ENCODE assay signal across 19 mouse cellular contexts in genomic region chr2:129420897-129421561, GRCm38 (mm10). TPM values are rescaled to one million over a fixed set of nuclear protein-coding genes. Genes with fewer than 3 reads are reported as not detected.
DNase-seq lines count a peak whose midpoint lies in the region; ATAC-seq lines count a peak whose summit lies in the region.
"Had no signal": no experiment of that assay in that cellular context is flagged by ENCODE, and none has a peak within 500 bp of the region (broad histone marks: within the 10 kb centered on the region; RNA-seq: fewer than 3 reads in every experiment).

No protein-coding gene starts in this region.

- H3K4me1 ChIP-seq in heart, embryonic 12.5 days (replicated peaks): no peaks in the 10 kb centered on the region; the same call in 1 of the 2 replicates
- no peaks in the 10 kb centered on the region for H3K4me1 ChIP-seq in heart, embryonic 14.5 days (ENCODE audit: control insufficient read depth in 2 of 2, insufficient read depth in 2 of 2, low read length in 2 of 2)
- H3K4me1 ChIP-seq: embryonic facial prominence, embryonic 13.5 days; forebrain, embryonic 12.5 days; intestine, embryonic 15.5 days; midbrain, embryonic 15.5 days had no signal

- no peak overlapping the region for H3K27ac ChIP-seq in heart, embryonic 12.5 days (ENCODE audit: poor library complexity, severe bottlenecking)
- no peak overlapping the region for H3K27ac ChIP-seq in heart, embryonic 14.5 days (replicated peaks in 1 of 2; ENCODE audit: control insufficient read depth in 1 of 2, insufficient read depth in 1 of 2, low read depth in 2 of 2, low read length in 2 of 2)
- H3K27ac ChIP-seq: embryonic facial prominence, embryonic 13.5 days; forebrain, embryonic 12.5 days; intestine, embryonic 15.5 days; limb, embryonic 13.5 days; midbrain, embryonic 15.5 days had no signal

- no peak overlapping the region for H3K9ac ChIP-seq in heart, embryonic 12.5 days
- H3K9ac ChIP-seq in heart, embryonic 14.5 days (ENCODE audit: low read length): no peak overlapping the region
- H3K9ac ChIP-seq: embryonic facial prominence, embryonic 13.5 days; forebrain, embryonic 12.5 days; intestine, embryonic 15.5 days; limb, embryonic 13.5 days; midbrain, embryonic 15.5 days had no signal

- 55% methylated on average over 10 of the region's 10 CpGs for WGBS in heart, embryonic 12.5 days
- 63% methylated on average over 10 of the region's 10 CpGs for WGBS in heart, embryonic 14.5 days

- H3K27me3 ChIP-seq in heart, embryonic 12.5 days (replicated peaks): peaks cover 6% of the 10 kb centered on the region
- H3K27me3 ChIP-seq in heart, embryonic 14.5 days (ENCODE audit: control insufficient read depth, insufficient read depth, low read length): no peaks in the 10 kb centered on the region
- H3K27me3 ChIP-seq: embryonic facial prominence, embryonic 13.5 days; forebrain, embryonic 12.5 days; intestine, embryonic 15.5 days; limb, embryonic 13.5 days; midbrain, embryonic 15.5 days had no signal

- H3K9me3 ChIP-seq in heart, embryonic 12.5 days (replicated peaks): peaks cover 10% of the 10 kb centered on the region
- 0 out of 2 replicates have a peak, but pooled peaks cover 10% of the 10 kb centered on the region for H3K9me3 ChIP-seq in heart, embryonic 14.5 days (ENCODE audit: control insufficient read depth, low read length)
- H3K9me3 ChIP-seq: embryonic facial prominence, embryonic 13.5 days; intestine, embryonic 15.5 days; limb, embryonic 13.5 days; midbrain, embryonic 15.5 days had no signal

- no peak for DNase-seq in heart, adult 9 months (ENCODE audit: low spot score in 2 of 2)
- peak; percentile 21 for DNase-seq in c-Kit-positive CD71-positive TER-119-negative erythroid progenitor cells, embryonic 14.5 days (ENCODE audit: low read depth)
- no peak for DNase-seq in frontal cortex, postnatal 25 days (ENCODE audit: low spot score in 2 of 2)
- DNase-seq in right cerebral cortex, adult 2 months (ENCODE audit: low spot score in 2 of 2): no peak
- no peak for DNase-seq in layer of hippocampus, postnatal 14 days (ENCODE audit: low spot score in 2 of 2)
- DNase-seq: kidney, postnatal 10 days; lung, postnatal 14 days; retina, postnatal 1 day had no signal

- ATAC-seq in heart, embryonic 12.5 days (ENCODE audit: insufficient number of reproducible peaks, low FRiP score): peak; percentile 93
- 0 out of 2 replicates have a peak, but pooled peaks have one; percentile 59 for ATAC-seq in heart, embryonic 14.5 days (ENCODE audit: insufficient number of reproducible peaks, insufficient read depth, low FRiP score, low read depth)
- ATAC-seq in megakaryocyte progenitor cell, adult 5-6 weeks (replicated peaks; ENCODE audit: poor library complexity): peak; percentile 97
- ATAC-seq: activated CD4-positive, CD25-positive, alpha-beta regulatory T cell, adult 4 months; intestine, embryonic 15.5 days; midbrain, embryonic 15.5 days had no signal

- H3K4me3 ChIP-seq in heart, embryonic 12.5 days: no peak overlapping the region
- H3K4me3 ChIP-seq in heart, embryonic 14.5 days (ENCODE audit: control insufficient read depth in 1 of 2, insufficient read depth in 1 of 2, low read depth in 1 of 2, low read length in 2 of 2): no peak overlapping the region
- H3K4me3 ChIP-seq: embryonic facial prominence, embryonic 13.5 days; forebrain, embryonic 12.5 days; intestine, embryonic 15.5 days; limb, embryonic 13.5 days; midbrain, embryonic 15.5 days had no signal

- no peak overlapping the region for H3K4me2 ChIP-seq in heart, embryonic 12.5 days
- H3K4me2 ChIP-seq in heart, embryonic 14.5 days (ENCODE audit: low read length): no peak overlapping the region
- H3K4me2 ChIP-seq: embryonic facial prominence, embryonic 13.5 days; forebrain, embryonic 12.5 days; intestine, embryonic 15.5 days; limb, embryonic 13.5 days; midbrain, embryonic 15.5 days had no signal

- no peaks in the 10 kb centered on the region for H3K36me3 ChIP-seq in heart, embryonic 12.5 days
- no peaks in the 10 kb centered on the region for H3K36me3 ChIP-seq in heart, embryonic 14.5 days (ENCODE audit: control insufficient read depth, insufficient read depth, low read length)
- H3K36me3 ChIP-seq: embryonic facial prominence, embryonic 13.5 days; forebrain, embryonic 12.5 days; intestine, embryonic 15.5 days; limb, embryonic 13.5 days; midbrain, embryonic 15.5 days had no signal

RNA-seq across cellular contexts. Expression of gene Il1b, which starts 50.1 kb away (rescaled TPM):
- polyA plus RNA-seq in heart, embryonic 12.5 days (2016; fragmentation: Nextera tagmentation; extraction: Ambion mirVana): 0.17 TPM in 1 of 2 replicates, not detected in the other
- polyA plus RNA-seq in heart, embryonic 14.5 days (2014; fragmentation: Nextera tagmentation; extraction: Ambion mirVana): 0.24 and 0.39 TPM in 2 replicates
- 1.4 and 1.8 TPM in 2 replicates for total RNA-seq in megakaryocyte progenitor cell, adult 5-6 weeks (2015)
- total RNA-seq in megakaryocyte progenitor cell, adult 5-6 weeks (2017): 0.37 and 0.96 TPM in 2 replicates
- not detected for total RNA-seq in layer of hippocampus, postnatal 14 days (2021)
- total RNA-seq: gastrocnemius, adult 8-10 months had no signal
- polyA plus RNA-seq: activated CD4-positive, CD25-positive, alpha-beta regulatory T cell, adult 4 months; forebrain, embryonic 12.5 days; hindbrain, embryonic 11.5 days; midbrain, embryonic 15.5 days had no signal
